Mouse (Mus musculus): ENCODE measurements at regions not wholly inside any gene's neighbourhood (a gene's known extent, or its start where the extent isn't known, plus 50 kb on each side); places are given as distances from the start of the nearest gene placed in this dataset.

GRCm38 (mm10) chr8:102978161-102978581, 192.7 kb upstream of the Cdh11 start:
- no peaks in the 10 kb centered on the region for H3K36me3 ChIP-seq (ENCODE audit: control insufficient read depth, insufficient read depth, low read length)
- H3K9ac ChIP-seq (ENCODE audit: low read length), result no peak overlapping the region
- no peak for ATAC-seq (ENCODE audit: insufficient number of reproducible peaks, insufficient read depth, low FRiP score, low read depth)
- H3K4me2 ChIP-seq (ENCODE audit: low read length), result no peak overlapping the region
- WGBS, result 69% methylated on average over 7 of the region's 7 CpGs
- H3K27ac ChIP-seq (replicated peaks in 1 of 2; ENCODE audit: control insufficient read depth in 1 of 2, insufficient read depth in 1 of 2, low read depth in 2 of 2, low read length in 2 of 2), result no peak overlapping the region
- no peak overlapping the region for H3K4me3 ChIP-seq (ENCODE audit: control insufficient read depth in 1 of 2, insufficient read depth in 1 of 2, low read depth in 1 of 2, low read length in 2 of 2)
- H3K4me1 ChIP-seq (ENCODE audit: control insufficient read depth in 2 of 2, insufficient read depth in 2 of 2, low read length in 2 of 2), result no peaks in the 10 kb centered on the region
- H3K9me3 ChIP-seq (ENCODE audit: control insufficient read depth, low read length), result no peaks in the 10 kb centered on the region
- no peaks in the 10 kb centered on the region for H3K27me3 ChIP-seq (ENCODE audit: control insufficient read depth, insufficient read depth, low read length)

GRCm38 (mm10) chr8:102983220-102983909, 197.9 kb upstream of the Cdh11 start:
- Histone ChIP-seq H3K27me3 (ENCODE audit: control insufficient read depth, insufficient read depth, low read length) (no peaks in the 10 kb centered on the region), H3K9me3 (ENCODE audit: control insufficient read depth, low read length) (no peaks in the 10 kb centered on the region), H3K4me3 (ENCODE audit: control insufficient read depth in 1 of 2, insufficient read depth in 1 of 2, low read depth in 1 of 2, low read length in 2 of 2) (no peak overlapping the region), H3K4me1 (ENCODE audit: control insufficient read depth in 2 of 2, insufficient read depth in 2 of 2, low read length in 2 of 2) (no peaks in the 10 kb centered on the region), H3K27ac (replicated peaks in 1 of 2; ENCODE audit: control insufficient read depth in 1 of 2, insufficient read depth in 1 of 2, low read depth in 2 of 2, low read length in 2 of 2) (no peak overlapping the region), H3K9ac (ENCODE audit: low read length) (no peak overlapping the region), H3K4me2 (ENCODE audit: low read length) (no peak overlapping the region), H3K36me3 (ENCODE audit: control insufficient read depth, insufficient read depth, low read length) (no peaks in the 10 kb centered on the region)
- no peak for ATAC-seq (ENCODE audit: insufficient number of reproducible peaks, insufficient read depth, low FRiP score, low read depth)
- WGBS, result 54% methylated on average over 3 of the region's 3 CpGs

- Histone ChIP-seq H3K9me3 (ENCODE audit: control insufficient read depth, low read length) (no peaks in the 10 kb centered on the region), H3K4me2 (ENCODE audit: low read length) (no peak overlapping the region), H3K4me3 (ENCODE audit: control insufficient read depth in 1 of 2, insufficient read depth in 1 of 2, low read depth in 1 of 2, low read length in 2 of 2) (no peak overlapping the region), H3K27me3 (ENCODE audit: control insufficient read depth, insufficient read depth, low read length) (no peaks in the 10 kb centered on the region), H3K36me3 (ENCODE audit: control insufficient read depth, insufficient read depth, low read length) (no peaks in the 10 kb centered on the region), H3K9ac (ENCODE audit: low read length) (no peak overlapping the region), H3K27ac (replicated peaks in 1 of 2; ENCODE audit: control insufficient read depth in 1 of 2, insufficient read depth in 1 of 2, low read depth in 2 of 2, low read length in 2 of 2) (no peak overlapping the region), H3K4me1 (ENCODE audit: control insufficient read depth in 2 of 2, insufficient read depth in 2 of 2, low read length in 2 of 2) (no peaks in the 10 kb centered on the region)
- 51% methylated on average over 3 of the region's 3 CpGs for WGBS
- no peak for ATAC-seq (ENCODE audit: insufficient number of reproducible peaks, insufficient read depth, low FRiP score, low read depth)
Observed at GRCm38 (mm10) chr8:102983910-102984225, 198.4 kb upstream of the Cdh11 start.

GRCm38 (mm10) chr8:103007284-103007984, 222.0 kb upstream of the Cdh11 start:
- no peaks in the 10 kb centered on the region for H3K27me3 ChIP-seq (ENCODE audit: control insufficient read depth, insufficient read depth, low read length)
- H3K36me3 ChIP-seq (ENCODE audit: control insufficient read depth, insufficient read depth, low read length), result no peaks in the 10 kb centered on the region
- no peak overlapping the region for H3K27ac ChIP-seq (replicated peaks in 1 of 2; ENCODE audit: control insufficient read depth in 1 of 2, insufficient read depth in 1 of 2, low read depth in 2 of 2, low read length in 2 of 2)
- no peak for ATAC-seq (ENCODE audit: insufficient number of reproducible peaks, insufficient read depth, low FRiP score, low read depth)
- no peaks in the 10 kb centered on the region for H3K4me1 ChIP-seq (ENCODE audit: control insufficient read depth in 2 of 2, insufficient read depth in 2 of 2, low read length in 2 of 2)
- no peak overlapping the region for H3K4me2 ChIP-seq (ENCODE audit: low read length)
- H3K9me3 ChIP-seq (ENCODE audit: control insufficient read depth, low read length), result no peaks in the 10 kb centered on the region
- WGBS, result 82% methylated on average over 2 of the region's 2 CpGs
- no peak overlapping the region for H3K4me3 ChIP-seq (ENCODE audit: control insufficient read depth in 1 of 2, insufficient read depth in 1 of 2, low read depth in 1 of 2, low read length in 2 of 2)
- no peak overlapping the region for H3K9ac ChIP-seq (ENCODE audit: low read length)

- Histone ChIP-seq H3K4me3 (ENCODE audit: control insufficient read depth in 1 of 2, insufficient read depth in 1 of 2, low read depth in 1 of 2, low read length in 2 of 2) (no peak overlapping the region), H3K27ac (replicated peaks in 1 of 2; ENCODE audit: control insufficient read depth in 1 of 2, insufficient read depth in 1 of 2, low read depth in 2 of 2, low read length in 2 of 2) (no peak overlapping the region), H3K4me1 (ENCODE audit: control insufficient read depth in 2 of 2, insufficient read depth in 2 of 2, low read length in 2 of 2) (no peaks in the 10 kb centered on the region), H3K4me2 (ENCODE audit: low read length) (no peak overlapping the region), H3K9me3 (ENCODE audit: control insufficient read depth, low read length) (no peaks in the 10 kb centered on the region), H3K36me3 (ENCODE audit: control insufficient read depth, insufficient read depth, low read length) (no peaks in the 10 kb centered on the region), H3K27me3 (ENCODE audit: control insufficient read depth, insufficient read depth, low read length) (no peaks in the 10 kb centered on the region), H3K9ac (ENCODE audit: low read length) (no peak overlapping the region)
- ATAC-seq (ENCODE audit: insufficient number of reproducible peaks, insufficient read depth, low FRiP score, low read depth), result no peak
- WGBS, result 58% methylated on average over 4 of the region's 4 CpGs
Observed at GRCm38 (mm10) chr8:103019121-103019520, 233.7 kb upstream of the Cdh11 start.

GRCm38 (mm10) chr8:103023237-103023636, 237.8 kb upstream of the Cdh11 start:
- 45% methylated on average over 1 of the region's 1 CpGs for WGBS
- no peak overlapping the region for H3K4me2 ChIP-seq (ENCODE audit: low read length)
- H3K9me3 ChIP-seq (ENCODE audit: control insufficient read depth, low read length), result no peaks in the 10 kb centered on the region
- ATAC-seq (ENCODE audit: insufficient number of reproducible peaks, insufficient read depth, low FRiP score, low read depth), result no peak
- H3K27me3 ChIP-seq (ENCODE audit: control insufficient read depth, insufficient read depth, low read length), result no peaks in the 10 kb centered on the region
- no peak overlapping the region for H3K4me3 ChIP-seq (ENCODE audit: control insufficient read depth in 1 of 2, insufficient read depth in 1 of 2, low read depth in 1 of 2, low read length in 2 of 2)
- no peak overlapping the region for H3K27ac ChIP-seq (replicated peaks in 1 of 2; ENCODE audit: control insufficient read depth in 1 of 2, insufficient read depth in 1 of 2, low read depth in 2 of 2, low read length in 2 of 2)
- H3K4me1 ChIP-seq (ENCODE audit: control insufficient read depth in 2 of 2, insufficient read depth in 2 of 2, low read length in 2 of 2), result no peaks in the 10 kb centered on the region
- H3K9ac ChIP-seq (ENCODE audit: low read length), result no peak overlapping the region
- no peaks in the 10 kb centered on the region for H3K36me3 ChIP-seq (ENCODE audit: control insufficient read depth, insufficient read depth, low read length)

GRCm38 (mm10) chr8:103031708-103032107, 246.3 kb upstream of the Cdh11 start:
- no peak overlapping the region for H3K4me2 ChIP-seq (ENCODE audit: low read length)
- H3K27me3 ChIP-seq (ENCODE audit: control insufficient read depth, insufficient read depth, low read length), result no peaks in the 10 kb centered on the region
- no peak for ATAC-seq (ENCODE audit: insufficient number of reproducible peaks, insufficient read depth, low FRiP score, low read depth)
- H3K4me3 ChIP-seq (ENCODE audit: control insufficient read depth in 1 of 2, insufficient read depth in 1 of 2, low read depth in 1 of 2, low read length in 2 of 2), result no peak overlapping the region
- no peaks in the 10 kb centered on the region for H3K4me1 ChIP-seq (ENCODE audit: control insufficient read depth in 2 of 2, insufficient read depth in 2 of 2, low read length in 2 of 2)
- H3K9me3 ChIP-seq (ENCODE audit: control insufficient read depth, low read length), result no peaks in the 10 kb centered on the region
- no peak overlapping the region for H3K9ac ChIP-seq (ENCODE audit: low read length)
- no peak overlapping the region for H3K27ac ChIP-seq (replicated peaks in 1 of 2; ENCODE audit: control insufficient read depth in 1 of 2, insufficient read depth in 1 of 2, low read depth in 2 of 2, low read length in 2 of 2)
- no peaks in the 10 kb centered on the region for H3K36me3 ChIP-seq (ENCODE audit: control insufficient read depth, insufficient read depth, low read length)
- 64% methylated on average over 1 of the region's 1 CpGs for WGBS

GRCm38 (mm10) chr8:103033956-103034355, 248.5 kb upstream of the Cdh11 start:
- Histone ChIP-seq H3K9me3 (ENCODE audit: control insufficient read depth, low read length) (no peaks in the 10 kb centered on the region), H3K36me3 (ENCODE audit: control insufficient read depth, insufficient read depth, low read length) (no peaks in the 10 kb centered on the region), H3K4me2 (ENCODE audit: low read length) (no peak overlapping the region), H3K4me3 (ENCODE audit: control insufficient read depth in 1 of 2, insufficient read depth in 1 of 2, low read depth in 1 of 2, low read length in 2 of 2) (no peak overlapping the region), H3K4me1 (ENCODE audit: control insufficient read depth in 2 of 2, insufficient read depth in 2 of 2, low read length in 2 of 2) (no peaks in the 10 kb centered on the region), H3K9ac (ENCODE audit: low read length) (no peak overlapping the region), H3K27ac (replicated peaks in 1 of 2; ENCODE audit: control insufficient read depth in 1 of 2, insufficient read depth in 1 of 2, low read depth in 2 of 2, low read length in 2 of 2) (no peak overlapping the region), H3K27me3 (ENCODE audit: control insufficient read depth, insufficient read depth, low read length) (no peaks in the 10 kb centered on the region)
- WGBS, result 44% methylated on average over 3 of the region's 3 CpGs
- ATAC-seq (ENCODE audit: insufficient number of reproducible peaks, insufficient read depth, low FRiP score, low read depth), result no peak
